Mouse (Mus musculus) G1E-ER4 (cell line): ENCODE results near the gene Eno4. TPM values are rescaled to one million over a fixed set of nuclear protein-coding genes. Genes with fewer than 3 reads are reported as not detected.

Experiments
- GATA1 ChIP-seq: IDR thresholded peaks from one replicate; pipeline ENCODE4 v1.8.0; 2012; ENCODE audit warnings: low read length, inconsistent platforms
- polyA plus RNA-seq: library from polyadenylated mRNA; stranded (reverse); fragments of >175 nt; gene quantifications from 2 replicates; pipeline ENCODE4 v1.2.3, GENCODE M21; 2012

Eno4 gene
- 0.19 and 0.22 TPM in 2 replicates for polyA plus RNA-seq

- TF ChIP-seq GATA1: no peak
These were observed at the start of gene Eno4, which contains the start of gene Hspa12a for GRCm38 (mm10) chr19:58942841-58943828. TSS of gene Eno4 (plus strand) at chr19:58943425. TSS of gene Hspa12a (minus strand) at chr19:58943654.

DNA sequence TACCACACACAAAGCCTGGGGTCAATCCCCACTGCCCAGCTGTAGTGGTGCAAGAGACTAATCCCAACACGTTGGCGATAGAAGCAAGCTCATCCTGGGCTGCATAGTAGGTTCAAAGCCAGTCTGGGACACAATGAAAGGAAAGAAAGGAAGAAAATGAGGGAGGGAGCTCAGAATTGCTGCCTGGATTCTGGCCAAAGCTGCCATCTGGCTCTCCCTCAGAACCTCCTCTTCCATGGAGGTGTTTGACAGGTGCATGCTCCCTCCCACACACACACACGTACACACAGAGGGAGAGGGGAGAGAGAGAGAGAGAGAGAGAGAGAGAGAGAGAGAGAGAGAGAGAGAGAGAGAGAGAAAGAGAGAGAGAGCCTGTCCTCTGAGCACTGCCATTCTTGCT is 47.0 kb upstream of the Eno4 start:
- no peak for TF ChIP-seq GATA1

- no peak for TF ChIP-seq GATA1
These were observed 39.9 kb upstream of the Eno4 start for GRCm38 (mm10) chr19:58903079-58903898.

GRCm38 (mm10) chr19:58903899-58904327 is 39.3 kb upstream of the Eno4 start:
- TF ChIP-seq GATA1: no peak

GRCm38 (mm10) chr19:58906685-58907084 is 36.5 kb upstream of the Eno4 start:
- TF ChIP-seq GATA1: no peak

- TF ChIP-seq GATA1: no peak
These were observed 35.2 kb upstream of the Eno4 start for GRCm38 (mm10) chr19:58908018-58908417.

GRCm38 (mm10) chr19:58910941-58911368 is 32.3 kb upstream of the Eno4 start:
- TF ChIP-seq GATA1: no peak

GRCm38 (mm10) chr19:58911386-58911785 is 31.8 kb upstream of the Eno4 start:
- TF ChIP-seq GATA1: no peak

- TF ChIP-seq GATA1: no peak
These were observed 29.9 kb upstream of the Eno4 start for GRCm38 (mm10) chr19:58913301-58913700.

DNA sequence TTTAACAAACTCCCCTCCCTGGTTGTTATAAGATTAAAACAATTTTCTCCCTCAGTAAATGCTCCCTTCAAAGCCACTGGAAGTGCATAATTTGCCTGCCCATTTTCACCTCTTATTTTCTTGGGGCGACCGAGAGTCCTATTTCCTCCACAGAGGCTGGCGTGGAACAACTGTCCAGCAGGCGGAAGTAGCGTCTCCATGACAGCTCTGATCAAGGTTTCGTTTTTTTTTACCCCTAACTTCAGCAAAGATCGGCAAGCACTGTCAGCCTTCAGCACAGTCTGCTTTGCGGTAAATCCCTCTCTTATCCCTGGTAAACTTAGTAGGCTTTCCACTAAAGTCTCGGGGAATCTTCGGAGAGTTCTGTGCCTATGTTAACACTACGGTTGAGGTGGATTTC is 24.6 kb upstream of the Eno4 start:
- no peak for TF ChIP-seq GATA1

DNA sequence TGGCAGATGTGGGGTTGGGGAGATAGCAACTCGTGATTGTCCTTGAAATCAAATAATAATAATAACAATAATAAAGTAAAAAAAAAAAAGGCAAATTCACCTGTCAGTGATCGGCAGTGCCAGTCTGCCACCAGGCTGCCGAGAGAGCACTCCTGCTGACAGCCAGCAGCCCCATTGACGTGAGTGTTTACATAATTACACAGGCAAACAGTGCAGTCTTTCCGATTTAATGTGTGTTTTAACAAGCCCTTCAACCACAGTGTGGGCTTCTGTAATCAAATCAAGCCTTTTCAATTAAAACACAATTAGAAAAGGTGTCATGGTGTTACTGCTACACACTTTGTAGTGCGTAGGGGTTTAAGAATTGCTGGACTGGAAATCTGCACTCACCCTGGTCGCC is 24.1 kb upstream of the Eno4 start:
- TF ChIP-seq GATA1: no peak

- no peak for TF ChIP-seq GATA1
These were observed 12.0 kb upstream of the Eno4 start for GRCm38 (mm10) chr19:58931081-58931800.

- TF ChIP-seq GATA1: no peak
These were observed 10.2 kb upstream of the Eno4 start for GRCm38 (mm10) chr19:58933062-58933461.

- peak; percentile 34 for TF ChIP-seq GATA1
These were observed 2.7 kb downstream of the Eno4 start for GRCm38 (mm10) chr19:58945959-58946358.

DNA sequence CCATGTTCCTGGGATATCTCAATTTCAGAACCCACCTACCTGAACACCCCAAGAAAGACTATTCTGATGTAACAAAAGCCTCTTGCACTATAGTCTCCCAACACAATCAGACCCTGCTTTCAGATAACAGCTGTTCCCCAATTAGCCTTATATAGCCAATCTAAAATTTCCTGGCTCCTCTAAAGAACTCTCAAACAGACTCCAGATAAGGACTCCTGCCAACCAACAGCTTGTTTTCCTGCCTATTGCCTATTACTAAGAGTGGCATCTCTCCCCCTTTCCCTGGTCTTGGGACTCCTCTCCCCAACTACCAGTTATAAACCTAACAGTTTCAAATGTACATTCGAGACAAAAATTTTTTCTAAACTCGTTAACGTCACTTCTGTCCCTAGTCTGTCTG is 8.3 kb downstream of the Eno4 start:
- TF ChIP-seq GATA1: no peak
